Mouse (Mus musculus) c-Kit-positive CD71-positive TER-119-positive erythroid progenitor cells, embryonic 14.5 days (primary cell): ENCODE data around the gene Thbs3.
"Not testable (repeated sequence)": the region's sequence is repeated elsewhere in the genome, so short reads cannot be mapped to it uniquely, and the experiment has no call there.

Experiments used
- DNase-seq: peaks from one replicate; pipeline ENCODE4 v3.0.0-alpha.2; 2013; ENCODE audit warnings: low spot score

Gene Thbs3

DNA sequence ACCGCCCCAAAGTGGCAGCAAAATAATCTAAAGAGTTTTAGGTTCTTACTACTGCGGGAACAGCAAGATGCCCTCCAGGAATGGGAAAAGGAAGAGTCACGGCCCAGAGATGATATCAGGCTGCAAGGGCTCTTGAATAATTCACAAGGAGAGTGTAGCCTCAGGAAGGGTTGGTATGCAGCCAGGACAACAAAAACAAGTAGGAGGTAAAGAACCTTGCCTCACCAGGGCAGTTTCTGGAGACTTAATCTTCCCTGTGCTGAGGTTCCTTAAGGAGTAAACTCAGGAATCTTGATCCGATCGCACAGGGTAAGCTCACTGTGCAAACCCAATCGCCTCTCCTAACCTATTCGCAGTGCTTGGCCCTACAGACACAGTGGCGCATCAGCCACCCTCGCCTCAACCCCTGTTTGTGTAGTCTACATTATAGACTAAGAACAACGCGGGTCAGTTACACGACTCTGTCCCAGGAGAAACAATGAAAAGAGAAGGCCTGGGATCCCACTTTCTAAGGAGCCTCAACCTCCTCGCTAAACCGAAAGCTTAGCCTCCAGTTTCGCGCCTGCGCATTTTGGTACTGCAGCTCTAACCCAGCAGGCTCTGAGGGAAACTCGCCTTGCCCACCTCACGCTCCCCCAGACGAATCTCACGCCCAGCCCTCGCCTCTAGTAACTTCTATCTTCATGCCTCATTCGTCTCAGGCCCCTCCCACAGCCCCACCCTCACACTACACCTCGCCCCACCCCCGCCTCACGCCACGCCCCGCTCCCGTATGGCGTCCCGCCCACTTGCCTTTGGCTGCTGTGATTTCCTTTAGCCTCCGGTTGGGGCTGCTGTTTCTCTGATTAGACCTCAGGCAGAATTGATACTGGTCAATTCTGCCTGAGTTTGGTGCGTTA, 18.8 kb upstream of the Thbs3 start:
- peak; percentile 88 for DNase-seq

DNA sequence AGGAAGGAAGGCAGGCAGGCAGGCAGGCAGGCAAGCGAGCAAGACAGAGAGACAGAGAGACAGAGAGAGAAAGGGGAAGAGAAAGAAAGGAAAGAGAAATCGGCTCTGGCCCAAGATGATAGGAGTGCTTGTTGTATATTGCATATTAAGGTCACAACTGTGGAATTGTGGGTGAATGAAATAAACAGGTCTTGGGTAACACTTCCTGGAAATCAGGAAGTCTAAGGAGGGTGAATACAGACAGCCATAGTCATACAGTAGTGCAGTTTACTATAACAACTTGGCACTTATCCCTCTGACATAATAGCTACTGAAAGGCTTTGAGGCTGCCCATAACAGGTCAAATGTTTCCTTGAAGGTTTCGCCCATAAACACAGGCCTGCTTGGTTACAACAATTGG, 15.1 kb upstream of the Thbs3 start:
- DNase-seq: no peak

- peak; percentile 94 for DNase-seq
These were observed 12.5 kb upstream of the Thbs3 start, which contains the start of gene Gba for GRCm38 (mm10) chr3:89202253-89203141. Gene Gba, plus strand, starts transcription at chr3:89202928.

GRCm38 (mm10) chr3:89203142-89203514, 11.9 kb upstream of the Thbs3 start:
- no peak for DNase-seq

DNA sequence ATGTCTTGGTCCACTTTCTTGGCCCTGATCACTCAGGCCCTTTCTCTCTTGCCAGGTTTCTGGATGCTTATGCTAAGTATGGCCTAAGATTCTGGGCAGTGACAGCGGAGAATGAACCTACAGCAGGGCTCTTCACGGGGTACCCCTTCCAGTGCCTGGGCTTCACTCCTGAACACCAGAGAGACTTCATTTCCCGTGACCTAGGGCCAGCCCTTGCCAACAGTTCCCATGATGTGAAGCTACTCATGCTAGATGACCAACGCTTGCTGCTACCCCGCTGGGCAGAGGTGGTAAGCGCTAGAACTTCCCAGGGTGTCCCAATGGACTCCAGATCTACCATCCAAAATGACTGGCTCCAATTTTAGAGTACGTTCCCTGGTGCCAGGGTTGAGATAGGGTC, 8.9 kb upstream of the Thbs3 start:
- no peak for DNase-seq

- no peak for DNase-seq
These were observed 8.3 kb upstream of the Thbs3 start for GRCm38 (mm10) chr3:89206695-89207094.

- DNase-seq: no peak
These were observed 6.8 kb upstream of the Thbs3 start for GRCm38 (mm10) chr3:89208075-89208657.

GRCm38 (mm10) chr3:89208736-89209135, 6.2 kb upstream of the Thbs3 start:
- DNase-seq: no peak

- DNase-seq: no peak
These were observed 5.2 kb upstream of the Thbs3 start for GRCm38 (mm10) chr3:89209731-89210130.

DNA sequence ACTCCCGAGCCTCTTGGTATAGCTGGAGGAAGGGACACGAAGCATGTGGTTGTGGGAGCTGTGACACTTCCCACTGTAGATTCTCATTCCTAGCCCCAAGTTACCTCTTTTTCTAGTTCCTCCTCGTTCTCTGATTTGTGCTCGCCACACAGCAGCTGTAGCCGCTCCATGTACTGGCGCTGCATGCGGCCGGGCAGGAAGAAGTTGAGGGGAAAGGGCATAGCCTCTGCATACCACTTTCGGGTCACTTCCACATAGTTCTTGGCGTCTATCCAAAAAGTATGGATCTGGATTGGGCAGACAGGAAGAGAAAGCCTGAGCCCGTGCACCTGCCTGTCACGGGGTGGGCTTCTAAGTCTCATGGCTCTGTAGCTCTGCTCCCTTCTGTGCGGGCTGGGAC, 4.8 kb upstream of the Thbs3 start:
- DNase-seq: no peak

GRCm38 (mm10) chr3:89210731-89211130, 4.2 kb upstream of the Thbs3 start:
- DNase-seq: no peak

DNA sequence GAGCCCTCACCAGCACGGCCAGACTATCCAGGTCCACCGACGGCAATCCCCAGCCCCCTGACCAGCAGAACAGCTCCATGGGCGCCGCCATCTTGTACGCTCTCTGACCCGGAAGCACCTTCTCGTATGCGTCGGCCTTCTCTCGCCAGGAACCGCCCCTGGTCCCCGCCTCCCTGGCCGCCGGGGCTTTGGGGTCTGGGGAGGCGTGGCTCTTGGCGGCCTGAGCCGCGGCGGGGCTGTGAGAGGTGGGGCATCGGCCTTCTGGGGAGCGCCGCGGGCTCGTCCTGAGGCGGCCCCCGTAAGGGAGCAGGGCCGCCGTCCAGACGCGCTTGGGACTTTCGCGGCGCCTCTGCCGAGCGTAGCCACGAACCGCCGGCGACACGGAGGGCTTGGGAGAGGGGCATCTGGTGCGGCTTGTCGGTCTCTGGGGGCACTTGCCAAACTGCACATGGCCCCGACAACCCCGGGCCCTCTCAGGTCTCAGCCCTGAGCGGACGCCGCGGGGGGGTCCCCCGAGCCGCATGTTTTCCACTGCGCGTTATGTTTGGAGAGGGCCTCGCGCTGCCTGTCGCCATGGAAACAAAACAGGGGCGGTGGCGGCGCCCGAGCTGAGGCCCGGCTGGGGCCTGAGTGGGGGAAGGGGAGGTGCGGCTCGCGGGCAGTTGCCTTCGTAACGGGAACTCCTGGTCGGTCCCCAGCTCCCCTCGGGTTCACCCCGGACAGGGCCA, 1.0 kb upstream of the Thbs3 start:
- DNase-seq: peak; percentile 85

DNA sequence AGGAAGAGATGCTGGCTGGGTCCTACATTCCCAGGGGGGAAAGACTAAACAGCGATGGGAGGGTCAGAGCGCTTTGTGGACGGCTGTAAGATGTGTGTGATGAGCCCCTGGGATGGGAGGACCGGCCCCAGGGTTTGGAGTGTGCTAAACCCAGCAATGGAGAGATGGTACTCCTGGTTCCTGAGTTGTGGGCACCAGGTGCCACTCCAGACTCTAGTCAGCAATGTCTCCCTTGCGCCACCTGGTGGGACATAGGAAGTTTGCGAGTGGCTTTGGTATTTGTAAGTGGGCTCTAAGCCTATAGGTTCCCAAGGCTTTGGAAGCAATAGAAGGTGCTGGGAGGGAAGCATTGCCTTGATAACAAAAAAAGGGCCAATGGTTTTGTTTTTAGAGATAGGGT, 873 bp downstream of the Thbs3 start:
- DNase-seq: peak; percentile 88

- not testable (repeated sequence) for DNase-seq
These were observed 1.4 kb downstream of the Thbs3 start for GRCm38 (mm10) chr3:89216407-89216806.

DNA sequence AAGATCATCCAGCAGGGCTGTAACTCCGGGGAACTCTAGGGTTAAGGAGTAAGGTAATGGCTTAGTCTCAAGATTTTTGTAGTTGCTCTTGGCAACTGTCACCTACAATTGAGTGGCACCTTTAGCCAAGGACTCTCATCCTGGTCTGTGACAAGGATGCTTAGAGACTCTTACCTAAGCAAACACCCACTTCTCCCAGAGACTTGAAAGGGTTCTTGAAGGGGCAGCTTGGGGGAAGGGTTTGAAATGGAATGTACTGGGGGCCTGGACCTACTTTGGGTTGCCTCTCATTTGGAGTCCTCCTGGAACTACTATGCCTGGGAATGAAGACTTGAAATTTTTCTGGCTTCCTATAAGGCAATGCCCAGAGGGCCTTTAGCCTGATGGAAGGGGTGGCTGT, 3.3 kb downstream of the Thbs3 start:
- DNase-seq: no peak

DNA sequence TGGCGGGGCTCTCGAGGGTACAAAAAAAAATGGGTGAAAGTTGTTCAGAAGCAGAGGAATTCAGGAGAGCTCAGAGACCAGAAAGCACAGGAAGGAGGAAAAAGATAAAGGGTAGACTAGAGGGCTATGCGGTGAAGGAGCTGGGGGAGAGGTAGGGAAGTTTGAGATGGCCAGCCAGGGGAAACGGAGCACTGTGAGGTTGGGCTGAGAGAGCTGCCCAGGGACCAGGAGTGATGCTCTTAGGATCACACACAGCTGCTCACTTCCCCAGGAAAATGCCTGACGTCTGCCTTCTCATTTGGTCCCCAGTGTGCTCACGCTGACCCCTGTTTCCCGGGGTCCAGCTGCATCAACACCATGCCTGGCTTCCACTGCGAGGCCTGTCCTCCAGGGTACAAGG, 4.6 kb downstream of the Thbs3 start:
- DNase-seq: no peak

GRCm38 (mm10) chr3:89221167-89221566, 6.2 kb downstream of the Thbs3 start:
- no peak for DNase-seq

DNA sequence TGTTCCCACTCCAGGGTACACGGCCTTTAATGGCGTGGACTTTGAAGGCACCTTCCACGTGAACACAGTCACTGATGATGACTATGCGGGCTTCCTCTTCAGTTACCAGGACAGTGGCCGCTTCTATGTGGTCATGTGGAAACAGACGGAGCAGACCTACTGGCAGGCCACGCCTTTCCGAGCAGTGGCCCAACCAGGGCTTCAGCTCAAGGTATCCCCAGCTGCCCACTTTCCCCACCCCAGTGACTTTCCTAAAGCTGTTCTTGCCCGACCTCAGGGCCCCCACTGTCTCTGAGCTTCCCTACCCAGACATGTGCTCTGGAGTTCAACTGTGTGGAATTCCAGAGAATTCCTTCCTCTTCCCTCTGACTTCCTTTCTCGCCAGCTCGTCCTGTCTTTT, 9.8 kb downstream of the Thbs3 start:
- no peak for DNase-seq

DNA sequence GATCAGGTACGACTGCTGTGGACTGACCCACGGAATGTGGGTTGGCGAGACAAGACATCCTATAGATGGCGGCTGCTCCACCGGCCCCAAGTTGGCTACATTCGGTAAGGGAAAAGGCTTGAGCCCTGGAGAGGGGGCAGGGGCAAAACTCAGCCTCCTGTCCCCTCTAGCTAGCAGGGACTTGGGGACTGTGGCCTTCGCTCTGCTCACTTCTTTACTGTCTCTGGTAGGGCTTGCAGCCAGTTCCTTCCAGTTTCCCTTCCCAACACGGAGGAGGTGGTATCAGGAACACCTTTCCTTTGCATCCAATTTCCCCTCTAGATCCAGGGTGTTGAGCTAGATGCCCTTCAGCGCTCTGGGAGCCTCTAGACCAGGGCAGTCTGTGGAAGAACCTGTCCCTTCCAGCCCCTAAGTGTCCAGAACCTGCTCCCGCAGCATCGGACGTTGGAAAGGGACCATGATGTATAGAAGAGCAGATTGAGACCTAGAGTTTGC, 10.4 kb downstream of the Thbs3 start:
- no peak for DNase-seq

DNA sequence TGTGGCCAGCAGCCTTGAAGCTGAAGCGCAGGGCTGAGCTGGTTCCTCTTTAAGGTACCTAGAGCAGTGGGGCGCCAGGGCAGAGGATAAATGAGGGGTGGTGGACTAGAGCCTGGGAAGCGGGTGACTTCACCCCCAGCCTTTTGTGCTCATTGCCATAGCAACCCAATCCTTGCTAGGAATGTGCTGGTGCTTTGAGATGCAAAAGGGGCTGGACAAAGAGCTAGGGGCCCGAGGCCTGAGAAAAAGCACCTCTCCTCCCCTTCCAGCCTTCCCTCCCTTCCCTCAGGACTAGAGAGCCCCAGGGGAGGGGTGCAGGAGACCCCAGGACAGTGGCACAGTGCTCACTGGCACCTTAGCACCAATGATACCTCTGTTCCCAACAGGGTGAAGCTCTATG, 10.9 kb downstream of the Thbs3 start:
- no peak for DNase-seq

DNA sequence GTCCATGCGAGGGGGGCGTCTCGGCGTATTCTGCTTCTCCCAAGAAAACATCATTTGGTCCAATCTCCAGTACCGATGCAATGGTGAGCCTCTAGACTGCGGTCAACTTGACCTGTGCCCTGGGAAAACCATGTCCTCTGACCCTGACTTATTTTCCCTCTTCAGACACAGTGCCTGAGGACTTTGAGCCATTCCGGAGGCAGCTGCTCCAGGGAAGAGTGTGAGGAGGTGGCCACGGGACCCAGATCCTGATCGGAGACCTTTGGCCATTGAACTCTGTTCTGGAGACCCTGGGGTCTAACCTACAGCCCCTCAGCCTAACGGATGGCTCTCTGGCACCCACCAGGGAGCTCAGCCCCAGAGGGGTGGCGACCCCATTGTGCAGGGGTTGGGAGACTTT, 11.4 kb downstream of the Thbs3 start:
- DNase-seq: no peak

GRCm38 (mm10) chr3:89226900-89227299, 11.9 kb downstream of the Thbs3 start, which contains the start of gene Mtx1:
Gene Mtx1, minus strand, starts transcription at chr3:89227088.
- DNase-seq: no peak
